Mouse (Mus musculus) neutrophil, adult 5-6 weeks (primary cell): ENCODE measurements around the gene Bmp6. TPM values are rescaled to one million over a fixed set of nuclear protein-coding genes. Genes with fewer than 3 reads are reported as not detected.

Experiments used
- ATAC-seq: fragments of 151-379, 151-347 bp; 2 replicates; pipeline ENCODE4 v1.8.0; 2017; ENCODE audit warnings: mild to moderate bottlenecking, moderate TSS enrichment; ENCODE audit not compliant: insufficient number of reproducible peaks, poor library complexity, low FRiP score, severe bottlenecking; ENCODE audit errors: extremely low read depth
- total RNA-seq: library from RNA; stranded (forward); fragments of 200-1000 nt; gene quantifications from 2 replicates; pipeline ENCODE4 v1.2.3, GENCODE M21; 2017

Bmp6 gene
- total RNA-seq, 1 experiment from 2014 or later, result not detected

DNA sequence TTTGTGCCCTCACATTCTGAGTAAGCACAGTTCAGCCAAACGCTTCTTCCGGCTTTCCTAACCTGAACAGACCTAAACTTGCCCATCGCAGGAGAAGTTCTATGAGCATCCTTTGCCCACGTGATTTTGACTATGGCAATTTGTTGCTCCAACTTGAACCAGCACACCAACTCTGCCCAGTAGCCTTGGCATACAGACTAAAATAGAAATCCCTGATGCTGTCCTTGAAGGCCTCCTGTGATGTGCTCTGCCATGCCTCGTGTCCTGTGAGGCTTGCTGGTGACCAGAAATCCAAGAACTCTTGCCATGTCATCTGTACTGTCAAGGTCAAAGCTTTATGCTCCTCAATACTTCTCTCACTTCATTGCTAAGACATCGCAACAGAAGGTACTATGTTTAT lies 184.7 kb downstream of the Bmp6 start:
- ATAC-seq, result no peak

DNA sequence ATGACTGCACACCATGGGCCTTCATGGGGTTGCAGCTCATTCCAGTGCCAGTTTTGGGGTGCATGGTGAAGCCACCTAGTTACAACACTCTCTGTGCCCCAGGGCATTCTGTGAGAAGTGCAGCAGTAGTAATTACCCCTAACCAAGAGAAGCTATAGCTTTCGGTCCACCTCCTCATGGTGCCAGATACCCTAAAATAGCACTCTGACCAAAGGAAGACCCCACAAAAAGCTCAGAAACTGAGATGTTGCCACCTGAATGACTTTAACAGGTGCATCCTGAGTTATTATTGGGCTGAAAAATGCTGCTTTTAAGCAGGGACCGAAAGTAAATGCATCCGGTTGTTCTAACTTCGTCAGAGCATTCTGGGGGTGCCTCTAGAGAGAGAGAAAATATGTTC lies 186.6 kb downstream of the Bmp6 start:
- ATAC-seq, result no peak

DNA sequence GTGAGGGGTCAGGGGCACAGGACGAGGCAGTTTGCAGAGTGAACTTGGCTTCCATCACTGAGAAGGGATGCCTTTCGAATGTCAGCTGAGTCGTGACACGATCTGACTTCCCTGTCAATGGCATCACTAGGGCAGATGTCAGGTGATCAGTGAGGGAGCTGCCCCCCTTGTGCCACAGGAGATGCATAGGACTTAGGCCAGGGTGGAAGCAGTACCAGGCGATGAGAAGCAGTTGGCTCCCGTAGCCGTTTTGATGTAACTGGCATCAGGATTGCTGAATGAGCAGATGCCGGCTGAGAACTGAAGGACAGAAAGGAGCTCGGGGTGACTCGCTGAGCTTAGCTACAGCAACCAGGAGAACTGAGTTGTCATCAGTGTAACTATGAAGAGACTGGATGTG lies 188.6 kb downstream of the Bmp6 start:
- ATAC-seq, result no peak

GRCm38 (mm10) chr13:38534016-38534415 lies 189.1 kb downstream of the Bmp6 start:
- ATAC-seq, result no peak

GRCm38 (mm10) chr13:38534731-38535130 lies 189.8 kb downstream of the Bmp6 start:
- ATAC-seq, result no peak

DNA sequence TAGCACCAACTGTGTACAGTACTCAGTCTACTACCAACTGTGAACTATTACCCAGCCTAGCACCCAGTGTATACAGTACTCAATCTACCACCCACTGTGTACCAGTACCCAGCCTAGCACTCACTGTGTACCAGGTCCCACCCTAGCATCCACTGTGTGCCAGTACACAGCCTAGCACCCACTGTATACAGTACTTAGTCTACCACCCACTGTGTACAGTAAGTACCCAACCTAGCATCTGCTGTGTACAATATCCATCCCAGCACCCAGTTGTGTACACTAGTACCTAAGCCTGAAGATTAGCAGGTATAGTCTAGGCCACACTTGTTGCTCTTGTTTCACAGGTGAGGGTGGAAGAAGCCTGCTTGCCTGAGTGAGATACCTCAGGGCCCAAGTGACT lies 192.6 kb downstream of the Bmp6 start:
- no peak for ATAC-seq

DNA sequence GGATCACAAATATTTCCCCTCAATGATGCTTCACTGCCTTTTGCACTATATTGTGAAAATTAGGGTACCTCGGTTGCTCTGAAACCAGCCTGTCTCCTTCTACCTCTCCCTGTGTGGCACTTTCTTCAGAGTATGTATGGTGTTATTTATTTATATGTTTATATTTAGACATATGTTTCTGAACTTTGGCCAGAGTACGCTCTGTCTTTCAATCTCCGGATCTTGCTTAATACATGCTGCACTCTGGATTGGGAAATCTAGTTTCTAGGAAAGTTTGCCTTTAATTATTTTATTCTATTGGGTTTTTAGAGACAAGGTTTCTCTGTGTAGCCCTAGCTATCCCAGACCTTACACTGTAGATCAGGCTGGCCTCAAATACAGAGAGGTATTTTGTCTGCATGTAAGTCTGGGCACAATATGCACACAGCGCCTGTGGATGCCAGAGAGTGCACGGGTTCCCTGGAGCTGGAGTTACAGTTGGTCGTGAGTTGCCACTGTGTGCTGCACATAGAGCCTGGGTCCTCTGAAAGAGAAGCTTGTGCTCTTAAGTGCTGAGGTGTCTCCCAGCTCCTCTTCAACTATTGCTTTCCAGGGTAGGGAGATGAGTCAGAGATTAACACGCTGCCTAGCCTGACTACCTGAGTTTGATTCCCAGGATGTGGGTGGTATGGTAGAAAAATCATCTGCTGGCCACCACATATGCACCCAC lies 194.4 kb downstream of the Bmp6 start:
- no peak for ATAC-seq

DNA sequence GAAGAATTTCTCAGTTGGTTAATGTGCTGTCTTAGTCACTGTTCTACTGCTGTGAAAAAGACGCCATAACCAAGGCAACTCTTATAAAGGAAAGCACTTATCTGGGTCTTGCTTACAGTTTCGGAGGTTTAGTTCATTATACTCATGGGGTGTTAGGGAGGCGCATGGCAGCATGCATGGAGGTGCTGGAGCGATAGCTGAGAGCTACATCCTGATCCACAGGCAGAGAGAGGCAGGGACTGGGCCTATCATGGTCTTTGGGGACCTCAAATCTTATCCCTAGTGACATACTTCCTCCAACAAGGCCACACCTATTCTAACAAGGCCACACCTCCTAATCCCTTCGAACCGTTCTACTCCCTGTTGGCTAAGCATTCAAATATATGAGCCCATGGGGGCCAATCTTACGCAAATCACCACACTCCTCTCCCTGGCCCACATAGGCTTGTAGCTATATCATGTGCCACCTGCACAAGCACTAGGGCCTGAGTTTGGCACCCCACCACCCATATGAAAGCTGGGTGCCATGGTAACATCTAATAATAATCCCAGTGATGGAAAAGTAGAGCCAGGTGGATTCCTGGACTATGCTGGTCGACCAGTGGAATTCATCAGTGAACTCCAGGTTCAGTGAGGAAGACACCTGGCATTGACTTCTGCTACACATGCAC lies 198.7 kb downstream of the Bmp6 start:
- no peak for ATAC-seq

DNA sequence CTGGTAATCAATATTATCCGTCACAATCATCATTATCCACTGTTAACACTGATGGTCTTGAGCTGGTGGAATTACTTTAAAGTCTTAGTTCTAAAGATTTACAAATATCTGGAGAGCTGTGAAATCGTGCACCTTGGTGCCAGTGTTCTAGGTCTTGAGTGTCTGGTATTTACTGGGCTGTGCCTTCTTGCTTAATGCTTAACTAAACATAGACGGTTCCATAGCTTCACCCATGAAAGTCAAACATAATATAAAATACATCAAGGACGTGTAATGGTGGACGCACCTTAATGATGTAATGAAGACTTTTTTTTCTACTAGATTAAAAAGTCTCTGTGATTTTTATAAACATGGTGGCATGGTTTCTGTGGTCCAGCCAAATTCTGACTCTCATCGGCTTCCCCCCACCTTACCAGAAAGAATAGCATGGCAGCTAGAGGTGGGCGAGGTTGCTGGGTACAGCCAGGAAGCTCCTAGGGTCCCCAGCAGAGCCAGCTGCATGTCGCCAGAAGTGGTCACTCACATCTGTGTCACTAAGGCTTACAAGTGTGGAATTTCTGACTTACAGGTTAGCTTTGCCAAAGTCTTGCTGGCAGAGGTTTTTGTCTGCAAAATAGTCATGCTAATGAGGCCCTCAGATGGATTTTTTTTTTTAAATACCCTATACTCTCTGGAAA lies 200.0 kb downstream of the Bmp6 start:
- ATAC-seq, result no peak

DNA sequence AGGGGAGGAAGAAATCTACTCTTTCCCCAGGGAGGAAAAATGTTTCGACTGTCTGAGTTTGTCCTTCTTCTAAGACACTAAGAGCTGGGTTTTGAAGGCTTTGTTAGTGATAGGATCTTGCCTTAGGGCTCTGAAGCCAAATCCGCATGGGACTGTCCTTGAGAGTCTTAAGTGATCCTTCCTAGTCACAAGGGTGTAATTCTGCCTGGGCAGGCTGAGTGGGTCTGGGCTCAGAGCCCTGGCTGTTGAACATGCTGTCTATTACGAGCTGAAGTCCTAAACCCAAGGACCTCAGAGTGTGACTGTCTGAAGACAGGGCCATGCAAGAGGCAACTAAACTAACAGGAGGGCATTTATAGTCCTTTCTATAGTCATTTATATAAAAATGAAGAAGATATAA lies 200.6 kb downstream of the Bmp6 start:
- ATAC-seq, result no peak

GRCm38 (mm10) chr13:38546754-38547153 lies 201.8 kb downstream of the Bmp6 start:
- ATAC-seq, result peak; percentile 61; the same call in 1 of the 2 replicates

DNA sequence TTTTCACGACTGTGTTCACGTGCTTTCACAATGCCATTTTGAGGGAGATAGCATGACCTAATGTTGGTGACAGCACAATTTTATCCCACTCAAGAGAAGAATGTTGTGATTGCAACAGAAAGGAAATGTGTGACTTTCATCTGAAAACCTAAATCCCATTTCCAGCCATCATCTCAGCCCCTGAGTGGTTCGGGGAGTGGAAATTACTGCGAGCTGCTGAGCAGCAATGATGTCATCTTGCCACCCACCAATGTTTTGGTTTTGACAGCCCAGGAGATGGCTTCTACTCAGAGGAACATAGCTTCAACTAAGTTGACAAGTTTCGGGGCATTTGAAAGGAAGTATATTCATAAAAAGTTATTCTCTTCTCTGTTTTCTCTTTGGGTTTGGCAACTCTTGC lies 202.8 kb downstream of the Bmp6 start:
- ATAC-seq, result no peak

DNA sequence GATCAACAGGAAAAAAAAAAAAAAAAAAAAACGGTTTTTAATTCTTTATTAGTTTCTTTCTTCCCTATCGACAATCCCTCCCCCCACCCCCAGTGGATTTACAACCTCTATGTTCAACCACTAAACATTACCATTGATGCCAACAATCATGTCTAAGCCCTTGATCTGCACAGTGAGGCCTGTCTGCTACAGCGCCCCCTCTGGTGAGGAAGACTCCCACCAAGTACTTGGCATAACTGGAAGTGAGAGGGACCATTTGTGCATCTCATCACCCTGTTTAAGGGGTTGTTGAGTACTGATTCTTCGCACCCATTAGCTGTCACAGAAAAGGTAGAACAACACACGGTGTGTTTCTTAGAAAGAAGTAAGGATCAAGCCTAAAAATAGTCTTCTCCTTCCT lies 203.8 kb downstream of the Bmp6 start:
- ATAC-seq, result no peak

Other genes starting within 250 kb of the Bmp6 start
- gene Dsp, start 193.8 kb upstream of the Bmp6 start, total RNA-seq, result 0.23 TPM in 1 of 2 replicates, not detected in the other
- 149 and 208 TPM in 2 replicates for gene Snrnp48, start 140.2 kb upstream of the Bmp6 start, total RNA-seq
- gene Txndc5, start 183.7 kb downstream of the Bmp6 start, total RNA-seq, result 61.5 and 69.4 TPM in 2 replicates